Mouse (Mus musculus) embryonic facial prominence, embryonic 13.5 days (tissue): ENCODE data around the gene Zfand6. TPM values are rescaled to one million over a fixed set of nuclear protein-coding genes. Genes with fewer than 3 reads are reported as not detected.

Source experiments
- ATAC-seq: fragments of 200-750 bp; cut with Nextera tagmentation; 2 replicates; pipeline ENCODE4 v1.8.0; 2017; ENCODE audit warnings: low read depth; ENCODE audit not compliant: insufficient number of reproducible peaks, insufficient read depth, low FRiP score, low TSS enrichment
- H3K27ac ChIP-seq: fragments of 300-500 bp; sonication (generic); 2 replicates; pipeline ENCODE4 v1.5.1; 2015; ENCODE audit warnings: moderate library complexity, mild to moderate bottlenecking, inconsistent platforms
- H3K27me3 ChIP-seq: fragments of 300-500 bp; sonication (generic); 2 replicates; pipeline ENCODE4 v1.6.1; 2015; ENCODE audit warnings: mild to moderate bottlenecking, inconsistent platforms
- H3K36me3 ChIP-seq: fragments of 300-500 bp; sonication (generic); 2 replicates; pipeline ENCODE4 v1.6.1; 2015; ENCODE audit warnings: mild to moderate bottlenecking, inconsistent platforms
- H3K4me1 ChIP-seq: fragments of 300-500 bp; sonication (generic); 2 replicates; pipeline ENCODE4 v1.6.1; 2015; ENCODE audit warnings: inconsistent platforms
- H3K4me2 ChIP-seq: fragments of 300-500 bp; sonication (generic); 2 replicates; pipeline ENCODE4 v1.6.1; 2015; ENCODE audit warnings: moderate library complexity, mild to moderate bottlenecking, inconsistent platforms
- H3K4me3 ChIP-seq: fragments of 300-500 bp; sonication (generic); 2 replicates; pipeline ENCODE4 v1.5.1; 2015; ENCODE audit warnings: mild to moderate bottlenecking, inconsistent platforms
- H3K9ac ChIP-seq: fragments of 300-500 bp; sonication (generic); 2 replicates; pipeline ENCODE4 v1.6.1; 2015; ENCODE audit warnings: mild to moderate bottlenecking, inconsistent platforms
- H3K9me3 ChIP-seq: fragments of 300-500 bp; sonication (generic); 2 replicates; pipeline ENCODE4 v1.6.1; 2016; ENCODE audit warnings: inconsistent platforms
- WGBS: fragments of 180-500 bp; shearing (Covaris S2); methylation state at CpG from one replicate; pipeline ENCODE4 v1.1.7; 2015; ENCODE audit warnings: mixed read lengths; 5-methylcytosine and 5-hydroxymethylcytosine counted together
- polyA plus RNA-seq: library from polyadenylated mRNA; unstranded; fragments of >200 nt; fragmentation: Nextera tagmentation; extraction: Ambion mirVana; gene quantifications from 2 replicates; pipeline ENCODE4 v1.2.1, GENCODE M21; 2015

Zfand6 gene
- polyA plus RNA-seq, 1 experiment from 2014 or later = 170 TPM

DNA sequence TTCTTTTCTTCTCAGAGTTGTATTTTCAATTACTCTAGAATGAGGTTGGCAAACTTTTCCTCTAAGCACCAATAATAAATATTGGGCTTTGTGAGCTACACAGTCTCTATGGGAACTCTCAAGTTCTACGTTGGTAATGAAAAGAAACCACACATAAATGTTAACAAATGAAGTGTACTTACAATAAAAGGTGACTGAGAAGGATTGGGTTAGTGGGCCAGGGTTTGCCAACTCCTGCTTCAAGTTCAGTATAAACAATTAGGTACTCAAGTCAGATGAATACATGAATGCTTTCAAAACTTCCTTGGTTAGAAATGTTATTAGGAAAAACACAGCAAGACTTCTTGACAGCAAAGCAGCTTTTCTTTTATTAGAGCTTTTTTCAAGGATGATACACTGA lies 43.5 kb downstream of the Zfand6 start:
- WGBS = 67% methylated on average over 1 of the region's 1 CpGs
- H3K4me3 ChIP-seq = no peak overlapping the region

DNA sequence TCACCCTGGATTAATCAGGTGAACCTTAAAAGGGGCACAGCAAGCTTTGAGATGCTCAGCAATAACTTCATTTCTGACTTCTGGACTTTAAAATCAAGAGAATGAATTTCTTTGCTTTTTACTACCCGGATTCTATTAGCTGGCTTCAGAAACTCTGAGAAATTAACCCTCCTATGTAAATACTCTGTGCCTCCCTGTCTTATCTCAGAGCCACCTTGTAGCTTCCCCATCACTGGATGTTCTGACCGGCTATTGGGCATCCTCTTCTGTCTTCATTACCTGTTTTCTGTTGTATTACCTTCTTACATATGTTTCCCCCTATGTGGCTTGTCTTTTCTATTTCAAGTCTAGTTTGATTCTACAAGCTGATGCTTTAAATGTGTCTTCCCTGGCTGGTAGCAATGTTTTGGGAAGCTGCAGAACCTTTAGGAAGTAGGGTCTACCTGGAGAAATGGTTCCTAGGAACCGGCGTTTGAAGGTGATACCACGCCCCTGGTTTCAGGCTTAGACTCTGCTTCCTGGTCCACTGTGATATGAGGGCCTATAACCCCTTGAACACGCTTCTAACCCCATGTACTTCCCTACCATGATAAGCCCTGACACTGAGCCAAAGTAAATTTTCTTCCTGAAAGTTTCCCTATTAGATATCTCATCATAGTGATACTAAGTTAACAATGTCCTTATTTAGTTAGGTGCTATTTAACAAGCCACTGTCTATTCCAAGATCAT lies 46.3 kb downstream of the Zfand6 start:
- H3K9me3 ChIP-seq = no peaks in the 10 kb centered on the region
- ATAC-seq = no peak
- H3K4me2 ChIP-seq = no peak overlapping the region
- 92% methylated on average over 6 of the region's 6 CpGs for WGBS
- no peak overlapping the region for H3K27ac ChIP-seq
- no peaks in the 10 kb centered on the region for H3K27me3 ChIP-seq
- 0 out of 2 replicates have a peak, but pooled peaks cover 3% of the 10 kb centered on the region for H3K36me3 ChIP-seq
- H3K9ac ChIP-seq = no peak overlapping the region
- H3K4me1 ChIP-seq = peaks cover 14% of the 10 kb centered on the region; the same call in 1 of the 2 replicates
- no peak overlapping the region for H3K4me3 ChIP-seq

More for the DNA sequence above, 43.5 kb downstream of the Zfand6 start:
- Histone ChIP-seq H3K27ac (no peak overlapping the region), H3K4me1 (peaks cover 14% of the 10 kb centered on the region; the same call in 1 of the 2 replicates), H3K36me3 (0 out of 2 replicates have a peak, but pooled peaks cover 3% of the 10 kb centered on the region), H3K9ac (no peak overlapping the region), H3K4me2 (no peak overlapping the region), H3K9me3 (no peaks in the 10 kb centered on the region), H3K27me3 (no peaks in the 10 kb centered on the region)
- no peak for ATAC-seq

DNA sequence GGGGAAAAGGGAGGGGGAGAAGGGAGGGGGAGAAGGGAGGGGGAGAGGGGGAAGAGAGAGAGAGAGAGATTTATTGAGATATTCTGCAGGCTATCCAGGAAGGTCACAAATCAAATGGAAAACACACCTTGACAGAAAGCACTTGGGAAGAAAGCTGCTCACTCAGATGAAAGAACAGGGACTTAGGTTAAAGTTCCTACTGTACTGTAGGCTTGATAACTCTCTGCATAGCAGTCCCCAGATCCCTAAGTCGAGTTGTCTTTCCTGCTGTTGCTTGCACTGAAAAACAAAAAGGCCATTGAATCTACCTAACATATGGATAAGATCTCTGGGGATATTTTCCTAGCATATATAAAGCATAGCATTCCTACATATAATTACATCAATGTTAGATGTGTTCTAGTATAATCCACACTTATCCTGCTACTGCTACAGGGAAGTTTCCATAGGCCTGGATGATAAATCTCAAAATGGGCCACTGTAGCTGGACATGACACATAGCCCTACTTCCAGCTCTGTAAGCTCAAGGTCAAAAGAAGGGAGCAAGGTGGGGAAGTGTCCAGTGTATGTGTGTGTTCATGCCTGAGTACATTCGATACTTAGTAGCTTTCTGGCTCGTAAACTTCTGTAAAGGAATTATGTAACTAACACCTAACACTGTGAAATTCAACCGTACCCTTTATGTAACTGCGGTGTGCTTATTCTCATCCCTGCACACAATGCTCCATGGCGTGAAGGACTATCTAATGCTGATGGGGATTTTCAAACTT lies 47.4 kb downstream of the Zfand6 start:
- Histone ChIP-seq H3K4me1 (peaks cover 14% of the 10 kb centered on the region; the same call in 1 of the 2 replicates), H3K4me2 (no peak overlapping the region), H3K9ac (no peak overlapping the region), H3K9me3 (no peaks in the 10 kb centered on the region), H3K27ac (no peak overlapping the region), H3K27me3 (no peaks in the 10 kb centered on the region), H3K4me3 (no peak overlapping the region), H3K36me3 (0 out of 2 replicates have a peak, but pooled peaks cover under 1% of the 10 kb centered on the region)
- 77% methylated on average over 6 of the region's 6 CpGs for WGBS
- no peak for ATAC-seq

DNA sequence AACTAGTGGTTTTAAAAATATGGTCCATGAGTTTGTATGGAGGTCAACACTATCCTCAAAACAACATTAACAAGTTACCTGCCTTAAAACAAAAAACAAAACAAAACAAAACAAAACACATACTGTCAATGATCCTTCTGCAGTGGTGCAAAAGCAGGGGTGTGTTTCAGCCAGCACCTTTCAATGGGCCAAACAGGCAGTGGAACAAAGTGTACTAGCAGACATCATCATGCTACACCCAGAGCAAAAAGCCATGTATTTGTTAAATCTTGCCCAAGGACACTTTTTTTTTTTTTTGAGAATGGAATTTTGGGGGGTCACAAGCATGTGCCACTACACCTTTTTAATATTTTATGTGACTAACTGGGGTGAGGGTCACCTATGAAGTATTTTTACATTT lies 52.8 kb downstream of the Zfand6 start:
- H3K9ac ChIP-seq = no peak overlapping the region
- ATAC-seq = no peak
- no peak overlapping the region for H3K4me3 ChIP-seq
- no peak overlapping the region for H3K4me2 ChIP-seq
- H3K27ac ChIP-seq = no peak overlapping the region
- peaks cover 20% of the 10 kb centered on the region for H3K36me3 ChIP-seq
- no peaks in the 10 kb centered on the region for H3K27me3 ChIP-seq
- H3K4me1 ChIP-seq = no peaks in the 10 kb centered on the region
- H3K9me3 ChIP-seq = no peaks in the 10 kb centered on the region

DNA sequence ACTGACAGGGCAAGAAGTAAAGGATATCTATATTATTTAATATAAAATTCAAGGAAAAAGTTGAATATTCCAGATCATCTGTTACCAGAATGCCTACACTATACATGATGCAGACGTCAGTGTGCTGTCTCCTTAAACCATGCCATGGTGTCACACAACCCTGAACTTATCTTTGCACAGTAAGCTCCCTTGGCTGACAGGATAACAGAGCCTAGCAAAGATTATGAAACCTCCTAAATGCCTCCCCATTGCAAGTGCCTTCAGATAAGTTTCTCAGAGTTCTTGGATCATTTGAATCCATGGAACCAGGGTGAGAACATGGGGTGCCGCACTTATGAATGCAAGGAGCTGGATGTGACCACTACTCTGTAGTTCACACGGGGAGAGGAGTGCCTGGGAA lies 57.9 kb downstream of the Zfand6 start:
- H3K27me3 ChIP-seq = no peaks in the 10 kb centered on the region
- H3K36me3 ChIP-seq = peaks cover 41% of the 10 kb centered on the region
- no peak overlapping the region for H3K9ac ChIP-seq
- H3K27ac ChIP-seq = no peak overlapping the region
- no peak overlapping the region for H3K4me2 ChIP-seq
- H3K9me3 ChIP-seq = no peaks in the 10 kb centered on the region
- no peak for ATAC-seq
- no peak overlapping the region for H3K4me3 ChIP-seq
- no peaks in the 10 kb centered on the region for H3K4me1 ChIP-seq
- WGBS = 85% methylated on average over 3 of the region's 3 CpGs

DNA sequence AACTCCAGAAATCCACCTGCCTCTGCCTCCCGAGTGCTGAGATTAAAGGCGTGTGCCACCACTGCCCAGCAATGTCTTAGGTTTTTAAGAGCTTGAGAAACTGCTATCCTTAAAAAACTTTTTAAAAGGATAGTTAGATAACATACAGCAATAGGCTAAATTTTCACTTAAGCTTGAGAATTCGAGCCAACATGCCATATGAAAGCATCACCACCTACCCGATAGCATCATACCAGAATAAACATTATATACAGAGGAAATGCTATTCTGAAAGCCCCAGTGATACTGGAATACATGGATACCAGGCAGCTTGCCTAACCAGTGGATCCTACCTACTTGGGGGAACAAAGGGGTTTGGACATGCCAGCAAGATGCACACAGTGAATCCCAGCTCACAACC lies 66.0 kb downstream of the Zfand6 start:
- Histone ChIP-seq H3K27ac (no peak overlapping the region), H3K9me3 (no peaks in the 10 kb centered on the region), H3K4me2 (no peak overlapping the region), H3K27me3 (no peaks in the 10 kb centered on the region), H3K4me1 (no peaks in the 10 kb centered on the region), H3K4me3 (no peak overlapping the region), H3K36me3 (peaks cover 30% of the 10 kb centered on the region), H3K9ac (no peak overlapping the region)
- ATAC-seq = no peak
- WGBS = 96% methylated on average over 4 of the region's 4 CpGs

DNA sequence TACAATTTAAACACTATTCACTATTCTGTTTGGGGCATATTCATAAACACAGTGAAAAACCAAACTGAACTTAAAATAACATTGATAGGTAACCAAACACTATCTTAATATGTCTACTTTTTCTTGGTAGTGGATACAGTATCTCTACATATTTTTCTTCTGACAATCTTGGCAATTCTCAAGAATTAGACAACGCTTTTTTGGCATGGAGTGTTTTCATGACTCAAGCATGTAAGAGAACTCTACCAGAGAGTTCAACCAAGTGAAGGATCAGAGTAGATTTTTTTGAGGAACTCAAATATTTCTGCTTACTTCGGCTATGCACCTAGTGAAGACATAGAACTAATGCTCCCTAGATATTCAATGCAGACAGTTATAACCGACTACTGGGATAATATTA lies 68.8 kb downstream of the Zfand6 start:
- no peak overlapping the region for H3K9ac ChIP-seq
- no peak overlapping the region for H3K4me3 ChIP-seq
- 95% methylated on average over 3 of the region's 3 CpGs for WGBS
- H3K36me3 ChIP-seq = peaks cover 43% of the 10 kb centered on the region
- no peaks in the 10 kb centered on the region for H3K27me3 ChIP-seq
- no peak for ATAC-seq
- no peaks in the 10 kb centered on the region for H3K9me3 ChIP-seq
- H3K4me2 ChIP-seq = no peak overlapping the region
- H3K27ac ChIP-seq = no peak overlapping the region
- H3K4me1 ChIP-seq = no peaks in the 10 kb centered on the region

DNA sequence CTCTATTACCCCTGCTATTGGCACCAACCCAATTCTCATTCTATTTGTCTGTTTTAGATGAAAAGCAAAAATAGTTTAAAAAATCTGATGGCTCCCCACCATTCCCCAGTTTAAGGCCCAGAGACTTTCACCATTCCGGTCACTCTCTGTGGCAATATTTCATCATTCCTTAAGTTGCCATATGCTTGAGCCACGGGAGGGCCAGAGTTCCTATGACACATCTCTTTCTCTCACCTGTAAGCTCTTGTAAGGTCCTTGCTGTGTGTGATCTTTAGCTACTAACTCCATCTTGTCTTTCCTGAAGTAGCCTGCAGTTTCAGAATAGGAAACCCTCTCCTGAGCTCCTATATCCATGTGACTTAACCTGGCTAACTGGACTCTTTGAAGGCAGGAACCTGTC lies 70.8 kb downstream of the Zfand6 start:
- H3K27me3 ChIP-seq = no peaks in the 10 kb centered on the region
- no peak overlapping the region for H3K9ac ChIP-seq
- no peaks in the 10 kb centered on the region for H3K9me3 ChIP-seq
- H3K4me2 ChIP-seq = no peak overlapping the region
- peaks cover 30% of the 10 kb centered on the region for H3K36me3 ChIP-seq
- H3K27ac ChIP-seq = no peak overlapping the region
- 96% methylated on average over 2 of the region's 2 CpGs for WGBS
- ATAC-seq = no peak
- no peak overlapping the region for H3K4me3 ChIP-seq
- H3K4me1 ChIP-seq = no peaks in the 10 kb centered on the region

DNA sequence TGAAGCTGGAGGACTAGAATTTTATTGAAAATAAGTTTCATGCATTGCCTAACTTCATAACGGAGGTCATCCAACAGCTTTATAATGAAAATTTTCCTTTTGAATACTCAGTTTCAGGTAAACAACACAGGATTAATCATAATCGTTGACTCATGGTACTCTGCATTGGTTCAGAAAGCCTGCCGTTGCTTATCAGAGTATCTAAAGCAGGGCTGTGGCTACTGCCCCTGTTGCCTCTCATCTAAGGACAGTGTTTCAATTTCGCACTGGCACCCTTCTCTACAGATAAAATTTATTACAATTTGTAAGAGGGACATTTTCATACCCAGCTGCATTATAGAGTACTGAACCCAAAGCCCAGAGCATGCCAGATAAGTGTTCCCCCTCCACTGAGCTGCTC lies 77.3 kb downstream of the Zfand6 start:
- Histone ChIP-seq H3K36me3 (peaks cover 10% of the 10 kb centered on the region), H3K9me3 (no peaks in the 10 kb centered on the region), H3K4me3 (no peak overlapping the region), H3K9ac (no peak overlapping the region), H3K4me2 (no peak overlapping the region), H3K4me1 (no peaks in the 10 kb centered on the region), H3K27me3 (no peaks in the 10 kb centered on the region), H3K27ac (no peak overlapping the region)
- 86% methylated on average over 4 of the region's 4 CpGs for WGBS
- ATAC-seq = no peak

DNA sequence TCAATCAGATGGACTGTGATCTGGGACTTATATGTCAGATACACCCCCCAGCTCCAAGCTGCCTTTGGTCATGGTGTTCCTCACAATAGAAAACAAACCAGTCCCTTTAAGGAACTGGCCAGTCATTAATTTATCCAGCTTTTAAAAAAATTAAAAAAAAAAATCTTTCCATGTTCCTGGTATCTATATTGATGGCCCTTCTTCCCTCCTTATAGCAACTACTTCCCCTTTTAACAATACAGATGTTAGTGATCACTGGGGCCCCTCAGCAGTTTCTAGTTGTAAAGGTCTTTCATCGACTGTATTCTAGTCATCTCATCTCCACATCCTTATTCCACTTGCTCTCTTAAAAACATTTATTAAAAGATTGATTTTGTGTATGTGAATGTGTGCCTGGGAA lies 78.2 kb downstream of the Zfand6 start:
- Histone ChIP-seq H3K9me3 (no peaks in the 10 kb centered on the region), H3K4me2 (no peak overlapping the region), H3K27ac (no peak overlapping the region), H3K9ac (no peak overlapping the region), H3K36me3 (peaks cover 4% of the 10 kb centered on the region), H3K27me3 (no peaks in the 10 kb centered on the region), H3K4me1 (no peaks in the 10 kb centered on the region), H3K4me3 (no peak overlapping the region)
- WGBS = 56% methylated on average over 1 of the region's 1 CpGs
- ATAC-seq = no peak

DNA sequence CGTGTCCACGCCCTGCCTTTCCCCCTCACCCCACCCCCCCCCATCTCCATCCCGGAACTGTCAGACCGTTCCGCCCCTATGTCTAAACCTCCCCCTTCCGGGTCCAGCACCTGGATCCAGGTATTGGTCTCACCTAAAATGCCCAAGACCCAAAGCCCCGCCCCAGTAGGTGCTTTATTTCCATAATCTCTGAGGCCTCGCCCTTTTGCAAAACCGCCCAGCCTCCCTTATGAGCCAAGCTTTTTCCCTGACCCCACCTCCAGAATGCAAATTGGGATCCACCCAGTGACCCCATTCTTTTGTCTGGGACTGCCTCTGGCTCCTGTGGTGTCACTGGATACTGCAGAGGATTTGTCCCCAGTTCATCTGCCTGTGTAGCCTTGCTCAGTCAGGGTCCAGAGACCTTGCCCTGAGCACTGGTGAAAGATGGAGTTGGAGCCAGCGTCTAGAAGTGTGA lies 83.4 kb downstream of the Zfand6 start, which contains the start of gene Fah:
TSS of gene Fah (minus strand) at position 430 of the 457 bp plus-strand sequence.
- Histone ChIP-seq H3K9me3 (no peaks in the 10 kb centered on the region), H3K27ac (no peak within 1 kb of the TSS), H3K27me3 (no peaks in the 10 kb centered on the region), H3K4me2 (peak within 1 kb of the TSS; percentile 93), H3K4me3 (peak within 1 kb of the TSS; percentile 57), H3K4me1 (peaks cover 8% of the 10 kb centered on the region), H3K36me3 (no peaks in the 10 kb centered on the region), H3K9ac (peak within 1 kb of the TSS; percentile 68)
- 2% methylated on average over 10 of the region's 10 CpGs for WGBS
- ATAC-seq = peak; percentile 46; the same call in 1 of the 2 replicates
